Mouse (Mus musculus): ENCODE data around the gene Ttc28.
A peak's percentile ranks its signal among the peaks of the same experiment; 100 is the strongest.
"Not testable (repeated sequence)": the region's sequence is repeated elsewhere in the genome, so short reads cannot be mapped to it uniquely, and the experiment has no call there.

Ttc28 gene

GRCm38 (mm10) chr5:110879584-110880374, at the start of gene Ttc28:
TSS of gene Ttc28 (plus strand) at chr5:110879803.
- DNase-seq (ENCODE audit: low read depth, low spot score), result peak; percentile 82

- no peak for DNase-seq (ENCODE audit: low read depth, low spot score)
Measured at GRCm38 (mm10) chr5:110831036-110831720, 48.4 kb upstream of the Ttc28 start.

GRCm38 (mm10) chr5:110835959-110836358, 43.6 kb upstream of the Ttc28 start:
- DNase-seq (ENCODE audit: low read depth, low spot score), result no peak

GRCm38 (mm10) chr5:110838016-110838415, 41.6 kb upstream of the Ttc28 start:
- not testable (repeated sequence) for DNase-seq (ENCODE audit: low read depth, low spot score)

- DNase-seq (ENCODE audit: low read depth, low spot score), result no peak
Measured at GRCm38 (mm10) chr5:110839038-110839677, 40.4 kb upstream of the Ttc28 start.

GRCm38 (mm10) chr5:110839678-110840365, 39.8 kb upstream of the Ttc28 start, which contains the start of the genes Hscb and Chek2:
TSS of gene Hscb (minus strand) at chr5:110839777.
TSS of gene Chek2 (plus strand) at chr5:110839979.
- peak; percentile 98 for DNase-seq (ENCODE audit: low read depth, low spot score)

- DNase-seq (ENCODE audit: low read depth, low spot score), result peak; percentile 42
Measured at GRCm38 (mm10) chr5:110840465-110840864, 39.1 kb upstream of the Ttc28 start.

GRCm38 (mm10) chr5:110841046-110841862, 38.3 kb upstream of the Ttc28 start:
- no peak for DNase-seq (ENCODE audit: low read depth, low spot score)

- no peak for DNase-seq (ENCODE audit: low read depth, low spot score)
Measured at GRCm38 (mm10) chr5:110852990-110853389, 26.6 kb upstream of the Ttc28 start.

GRCm38 (mm10) chr5:110857091-110857490, 22.5 kb upstream of the Ttc28 start:
- DNase-seq (ENCODE audit: low read depth, low spot score), result no peak

- no peak for DNase-seq (ENCODE audit: low read depth, low spot score)
Measured at GRCm38 (mm10) chr5:110859013-110859650, 20.5 kb upstream of the Ttc28 start.

GRCm38 (mm10) chr5:110860445-110860844, 19.2 kb upstream of the Ttc28 start:
- DNase-seq (ENCODE audit: low read depth, low spot score), result no peak

GRCm38 (mm10) chr5:110868460-110868859, 11.1 kb upstream of the Ttc28 start:
- DNase-seq (ENCODE audit: low read depth, low spot score), result no peak

GRCm38 (mm10) chr5:110869242-110869669, 10.3 kb upstream of the Ttc28 start:
- no peak for DNase-seq (ENCODE audit: low read depth, low spot score)

GRCm38 (mm10) chr5:110873160-110873559, 6.4 kb upstream of the Ttc28 start:
- DNase-seq (ENCODE audit: low read depth, low spot score), result no peak

GRCm38 (mm10) chr5:110874711-110875110, 4.9 kb upstream of the Ttc28 start:
- peak; percentile 63 for DNase-seq (ENCODE audit: low read depth, low spot score)

- no peak for DNase-seq (ENCODE audit: low read depth, low spot score)
Measured at GRCm38 (mm10) chr5:110875286-110875685, 4.3 kb upstream of the Ttc28 start.

GRCm38 (mm10) chr5:110877666-110878505, 1.7 kb upstream of the Ttc28 start:
- DNase-seq (ENCODE audit: low read depth, low spot score), result no peak

- DNase-seq (ENCODE audit: low read depth, low spot score), result not testable (repeated sequence)
Measured at GRCm38 (mm10) chr5:110878526-110878925, 1.1 kb upstream of the Ttc28 start.

All from forelimb bud, embryonic 11.5 days (tissue).